Mouse (Mus musculus) layer of hippocampus, adult 18-20 months (tissue): ENCODE measurements at regions not wholly inside any gene's neighbourhood (a gene's known extent, or its start where the extent isn't known, plus 50 kb on each side); places are given as distances from the start of the nearest gene placed in this dataset.
"Not testable (repeated sequence)": the region's sequence is repeated elsewhere in the genome, so short reads cannot be mapped to it uniquely, and the experiment has no call there.

ENCODE experiments used
- DNase-seq, 2 experiments: peaks; one replicate each; pipeline ENCODE4 v3.0.0; 2022; ENCODE audit warnings: low spot score in 2 of 2

GRCm38 (mm10) chr15:8767624-8768571 lies 57.3 kb upstream of the Slc1a3 start:
- no peak for DNase-seq

GRCm38 (mm10) chr15:8766208-8766607 lies 55.6 kb upstream of the Slc1a3 start:
- DNase-seq = not testable (repeated sequence)

GRCm38 (mm10) chr15:8761741-8762271 lies 51.2 kb upstream of the Slc1a3 start:
- no peak for DNase-seq

- DNase-seq = no peak
These were observed 50.6 kb upstream of the Slc1a3 start for GRCm38 (mm10) chr15:8761132-8761531.
